Mouse (Mus musculus) bone marrow, adult 2 months (tissue): ENCODE measurements around the gene Dgcr2.

Experiments used
- CTCF ChIP-seq: fragments of 200-500 bp; IDR thresholded peaks from 2 replicates; pipeline ENCODE4 v1.5.1; 2011; ENCODE audit warnings: low read length, control low read depth; ENCODE audit not compliant: control insufficient read depth, insufficient read depth
- POLR2A ChIP-seq: fragments of 200-500 bp; IDR thresholded peaks from 2 replicates; pipeline ENCODE4 v1.6.1; 2011; ENCODE audit warnings: low read depth, mild to moderate bottlenecking, control low read depth, low read length, borderline replicate concordance; ENCODE audit not compliant: control insufficient read depth

DNA sequence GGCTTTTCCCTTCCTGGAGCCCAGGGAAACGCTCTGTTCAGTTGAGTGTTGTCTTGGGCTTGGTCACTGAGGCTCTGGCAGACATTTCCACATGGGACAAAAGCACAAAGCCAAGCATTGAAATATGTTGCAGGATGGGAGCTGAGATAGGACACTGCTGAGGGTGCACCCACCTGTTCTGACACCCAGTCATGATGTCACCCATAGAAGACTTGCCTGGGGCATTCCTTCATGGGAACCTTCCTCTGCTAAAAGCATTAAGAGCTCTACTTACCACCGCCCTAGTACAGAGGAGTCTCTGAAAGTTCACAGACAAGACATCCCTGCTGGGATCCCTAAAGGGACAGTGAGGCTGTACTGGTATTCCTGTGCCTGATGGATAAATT, 8.0 kb downstream of the Dgcr2 start:
- TF ChIP-seq POLR2A (no peak), CTCF (no peak)
